Mouse (Mus musculus): ENCODE results near the gene Hpse. TPM values are rescaled to one million over a fixed set of nuclear protein-coding genes. Genes with fewer than 3 reads are reported as not detected.

Gene Hpse
- total RNA-seq (2021): 1 to 10 TPM; 1.2 to 1.9 TPM
- long read RNA-seq, experiment 1, partial matches to known transcripts: 0 of 2 reads
- long read RNA-seq, experiment 1, other reads (novel, unspliced or antisense): 1 of 2 reads
- long read RNA-seq, experiment 2, partial matches to known transcripts: 0 of 3 reads
- long read RNA-seq, experiment 2, other reads (novel, unspliced or antisense): 1 of 3 reads

GRCm38 (mm10) chr5:100719235-100720088 lies at the start of gene Hpse:
TSS of gene Hpse (minus strand) at chr5:100719716.
- peak in 1 of 2 experiments; percentile 17 for DNase-seq (ENCODE audit: low spot score in 2 of 2)

- DNase-seq (ENCODE audit: low spot score in 2 of 2): peak; percentile 19 to 36
Measured at GRCm38 (mm10) chr5:100766026-100766425, 46.5 kb upstream of the Hpse start.

DNA sequence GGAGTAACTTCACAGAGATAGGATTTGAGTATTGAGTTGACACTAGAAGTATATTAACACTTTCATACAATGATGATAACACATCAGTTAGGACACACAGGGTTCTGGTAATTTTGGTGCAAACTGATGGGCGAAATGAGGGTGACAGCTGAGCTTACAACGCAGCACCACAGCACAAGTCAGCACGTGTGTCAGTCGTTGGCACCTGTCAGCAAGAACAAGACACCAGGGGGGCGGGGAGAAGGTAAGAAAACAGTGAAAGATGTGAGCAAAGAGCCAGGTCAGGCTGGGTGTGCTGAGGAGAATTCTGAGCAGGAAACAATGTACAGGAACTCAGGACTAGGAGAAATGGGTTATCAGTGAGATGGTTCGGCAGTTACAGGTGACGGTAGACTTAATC lies 42.2 kb upstream of the Hpse start:
- no peak for DNase-seq (ENCODE audit: low spot score in 2 of 2)

- no peak for DNase-seq (ENCODE audit: low spot score in 2 of 2)
Measured at GRCm38 (mm10) chr5:100760049-100760663, 40.6 kb upstream of the Hpse start.

- DNase-seq (ENCODE audit: low spot score in 2 of 2): no peak
Measured at GRCm38 (mm10) chr5:100758121-100758520, 38.6 kb upstream of the Hpse start.

- DNase-seq (ENCODE audit: low spot score in 2 of 2): no peak
Measured at GRCm38 (mm10) chr5:100753407-100753806, 33.9 kb upstream of the Hpse start.

DNA sequence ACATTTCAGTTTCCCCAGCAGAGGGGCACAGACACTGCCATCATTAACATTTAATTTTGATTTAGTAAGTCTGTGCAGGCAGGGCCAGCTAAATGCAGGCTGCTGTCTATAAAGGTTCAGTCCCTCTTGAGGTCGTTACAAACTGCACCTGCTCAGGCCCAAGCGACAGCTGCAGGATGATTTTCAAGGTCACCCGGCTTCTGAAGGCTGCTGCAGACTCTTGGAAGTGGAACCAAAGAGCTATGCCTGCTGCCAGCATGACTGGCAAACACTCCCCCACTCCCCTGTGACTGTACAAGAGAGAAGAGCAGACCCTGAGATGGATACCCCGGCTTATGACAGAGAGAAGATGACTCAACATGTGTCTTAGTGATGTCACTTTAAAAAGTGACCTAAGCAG lies 32.1 kb upstream of the Hpse start:
- no peak for DNase-seq (ENCODE audit: low spot score in 2 of 2)

- DNase-seq (ENCODE audit: low spot score in 2 of 2): no peak
Measured at GRCm38 (mm10) chr5:100750617-100751255, 31.2 kb upstream of the Hpse start.

GRCm38 (mm10) chr5:100738802-100739201 lies 19.3 kb upstream of the Hpse start:
- no peak for DNase-seq (ENCODE audit: low spot score in 2 of 2)

DNA sequence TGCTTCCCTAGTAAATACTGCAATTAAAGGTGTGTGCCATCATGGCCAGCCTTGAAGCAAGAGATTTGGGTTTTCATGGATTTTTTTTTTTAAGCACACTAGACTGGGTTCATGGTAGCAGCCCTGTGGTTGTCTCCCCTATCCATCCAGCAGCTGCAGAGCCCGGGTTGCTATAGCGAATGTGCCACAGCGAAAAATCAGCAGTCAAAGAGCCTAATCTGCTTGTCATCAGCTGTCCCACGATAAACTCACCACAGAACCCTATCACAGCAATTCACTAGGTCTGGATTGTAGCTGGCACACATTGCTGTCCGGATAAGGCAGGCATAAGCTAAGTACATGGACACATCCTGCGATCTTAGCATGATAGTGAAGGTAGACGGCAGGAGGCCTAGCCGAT lies 17.4 kb upstream of the Hpse start:
- no peak for DNase-seq (ENCODE audit: low spot score in 2 of 2)

DNA sequence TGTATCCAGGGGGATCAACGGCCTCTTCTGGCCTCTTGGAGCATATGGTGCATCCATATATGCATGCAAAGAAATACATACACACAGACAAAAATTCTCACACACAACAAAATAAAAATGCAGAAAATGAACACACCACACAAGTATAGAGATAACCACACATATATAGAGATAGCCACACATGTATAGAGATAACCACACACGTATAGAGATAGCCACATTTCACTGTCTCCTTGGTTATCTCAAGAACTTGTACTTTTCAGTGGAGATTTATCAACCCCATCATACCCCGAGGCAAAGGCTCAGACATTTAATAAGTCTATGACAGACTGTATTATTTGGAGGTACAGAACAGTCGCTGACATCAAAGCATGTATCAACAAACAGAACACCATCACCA lies 15.0 kb upstream of the Hpse start:
- DNase-seq (ENCODE audit: low spot score in 2 of 2): no peak

DNA sequence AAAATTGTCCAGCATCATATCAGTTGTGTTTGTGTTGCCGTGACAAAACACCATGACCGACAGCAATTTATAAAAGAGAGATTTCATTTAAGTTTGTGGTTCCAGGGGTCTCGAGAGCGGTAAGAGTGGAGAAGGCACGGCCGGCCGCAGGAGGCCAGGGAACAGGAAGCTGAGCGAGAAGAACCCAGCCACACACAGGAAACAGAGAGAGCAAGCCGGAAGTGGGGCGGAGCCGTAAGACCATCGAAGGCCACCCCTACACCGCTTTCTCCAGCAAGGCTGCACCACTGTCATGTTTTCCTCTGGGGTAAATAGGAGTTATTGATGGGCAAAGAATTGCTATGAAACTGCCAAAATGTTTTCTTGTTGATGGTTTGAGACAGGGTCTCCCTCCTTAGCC lies 9.2 kb upstream of the Hpse start:
- no peak for DNase-seq (ENCODE audit: low spot score in 2 of 2)

- DNase-seq (ENCODE audit: low spot score in 2 of 2): no peak
Measured at GRCm38 (mm10) chr5:100726001-100726400, 6.5 kb upstream of the Hpse start.

DNA sequence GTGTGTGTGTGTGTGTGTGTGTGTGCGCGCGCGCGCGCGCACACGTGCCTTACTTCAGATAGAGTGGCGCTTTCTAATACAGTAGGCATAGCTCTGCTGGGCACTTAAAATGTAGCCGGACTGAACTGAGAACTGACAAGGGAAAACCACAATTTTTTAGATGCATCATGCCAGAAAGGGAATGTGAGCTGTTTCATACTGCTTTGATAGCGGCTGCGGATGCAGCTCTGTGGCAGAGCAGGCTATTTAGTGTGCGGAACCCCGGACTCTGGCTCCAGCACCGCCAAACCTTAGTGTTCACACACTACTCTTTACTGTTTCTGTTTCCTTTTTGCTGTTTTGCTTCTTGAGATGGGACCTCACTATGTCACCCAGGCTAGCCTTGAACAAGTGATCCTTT lies 2.8 kb downstream of the Hpse start:
- DNase-seq (ENCODE audit: low spot score in 2 of 2): no peak

GRCm38 (mm10) chr5:100711219-100711618 lies 8.3 kb downstream of the Hpse start:
- no peak for DNase-seq (ENCODE audit: low spot score in 2 of 2)

GRCm38 (mm10) chr5:100710012-100710411 lies 9.5 kb downstream of the Hpse start:
- DNase-seq (ENCODE audit: low spot score in 2 of 2): no peak

GRCm38 (mm10) chr5:100709035-100709434 lies 10.5 kb downstream of the Hpse start:
- DNase-seq (ENCODE audit: low spot score in 2 of 2): no peak

DNA sequence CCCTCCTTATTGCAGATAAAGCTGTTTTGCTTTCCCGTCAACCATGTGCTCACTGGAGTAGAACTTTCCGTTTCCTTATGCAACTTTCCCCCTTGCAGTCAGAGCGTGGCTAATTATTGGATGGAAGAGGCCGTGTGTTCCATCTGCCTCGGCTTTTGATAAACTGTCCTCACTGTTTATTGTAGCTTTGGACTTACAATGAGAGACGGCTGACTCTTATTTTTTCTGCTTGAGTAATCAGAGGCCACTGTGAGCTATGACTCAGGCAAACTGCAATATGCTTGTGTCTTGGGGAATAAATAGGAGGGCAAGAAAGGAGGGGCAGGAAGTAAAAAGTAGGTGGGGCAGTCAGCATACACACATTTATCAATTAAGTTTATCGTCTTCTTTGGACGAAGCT lies 12.8 kb downstream of the Hpse start:
- no peak for DNase-seq (ENCODE audit: low spot score in 2 of 2)

DNA sequence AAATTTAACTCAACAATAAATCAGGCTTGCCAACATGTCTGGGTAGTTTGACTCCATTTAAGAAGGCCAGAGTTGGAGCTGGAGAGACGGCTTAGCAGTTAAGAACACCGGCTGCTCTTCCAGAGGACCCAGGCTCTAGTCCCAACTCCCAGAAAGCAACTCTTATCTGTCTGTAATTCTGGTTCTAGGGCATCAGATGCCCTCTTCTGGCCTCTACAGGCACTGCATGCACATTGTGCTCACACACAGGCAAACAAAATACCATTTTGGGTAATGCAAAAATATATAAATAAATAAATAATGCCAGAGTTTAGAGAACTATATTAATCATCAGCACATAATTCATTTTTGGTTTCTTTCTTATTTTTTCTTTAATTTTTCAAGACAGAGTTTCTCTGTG lies 15.2 kb downstream of the Hpse start:
- DNase-seq (ENCODE audit: low spot score in 2 of 2): no peak

DNA sequence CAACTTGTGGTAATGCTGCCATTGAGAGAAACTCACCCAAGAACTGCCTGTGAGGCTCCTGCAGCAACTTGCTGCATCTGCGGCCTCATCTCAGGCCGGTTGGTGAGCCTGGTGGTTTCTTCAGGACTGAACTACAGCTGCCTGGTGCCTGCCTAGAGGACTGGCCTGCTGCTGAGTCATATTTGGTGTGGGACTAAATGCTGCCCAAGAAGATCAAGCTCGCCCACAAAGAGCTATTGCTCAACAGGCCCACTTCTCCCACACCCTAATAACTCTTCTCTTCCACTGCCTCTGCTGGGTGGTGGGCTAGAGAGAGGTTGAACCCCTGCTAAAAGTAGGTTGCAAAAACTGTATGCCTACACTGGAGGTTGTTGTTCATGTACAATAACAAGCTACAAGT lies 17.2 kb downstream of the Hpse start:
- DNase-seq (ENCODE audit: low spot score in 2 of 2): no peak

DNA sequence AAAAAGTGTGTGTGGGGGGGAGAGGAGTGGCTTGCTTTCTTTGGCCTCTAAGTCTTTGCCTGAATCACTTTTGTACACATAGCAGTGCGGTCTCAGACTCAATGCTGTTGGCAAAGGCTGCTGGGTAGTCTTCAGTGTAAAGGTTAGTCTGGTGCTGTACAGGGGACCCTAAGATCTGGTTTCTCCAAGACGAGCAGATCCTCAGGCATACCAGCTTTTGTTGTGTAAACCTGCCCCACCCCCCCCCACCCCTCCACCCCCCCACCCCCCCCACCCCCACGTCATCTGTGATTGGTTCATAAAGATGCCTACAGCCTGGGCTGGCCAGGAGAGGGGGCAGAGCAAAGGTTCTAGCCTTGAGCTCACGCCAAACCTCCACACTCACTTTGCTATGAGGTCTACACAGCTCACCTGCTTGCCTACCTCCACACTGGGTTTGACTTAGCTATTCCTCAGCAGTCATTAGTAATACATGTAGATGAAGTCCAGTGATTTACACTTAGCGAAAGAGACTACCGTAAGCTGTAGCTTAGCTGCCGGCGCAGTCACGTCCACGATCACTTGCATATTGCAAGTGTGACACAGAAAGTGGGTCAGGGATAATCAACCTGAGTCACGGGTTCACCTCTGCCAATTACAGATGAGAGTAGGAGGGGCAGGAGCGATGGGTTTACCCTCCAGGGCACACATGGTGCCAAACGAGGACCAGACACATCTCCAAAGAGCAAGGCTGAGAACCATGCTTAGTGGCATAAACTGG lies 18.5 kb downstream of the Hpse start:
- no peak for DNase-seq (ENCODE audit: low spot score in 2 of 2)

Data from left cerebral cortex, adult 18-20 months (tissue).